Mouse (Mus musculus) duodenum, adult 2 months (tissue): ENCODE data around the gene Gm17409. TPM values are rescaled to one million over a fixed set of nuclear protein-coding genes. Genes with fewer than 3 reads are reported as not detected.

Source experiments
- polyA plus RNA-seq: library from polyadenylated mRNA; depleted of rRNA; stranded (reverse); fragments of >200 nt; gene quantifications from 2 replicates; pipeline ENCODE4 v1.2.3, GENCODE M21; 2012; ENCODE audit warnings: low replicate concordance; rRNA removed

The Gm17409 gene
- polyA plus RNA-seq, result not detected in 2 replicates

DNA sequence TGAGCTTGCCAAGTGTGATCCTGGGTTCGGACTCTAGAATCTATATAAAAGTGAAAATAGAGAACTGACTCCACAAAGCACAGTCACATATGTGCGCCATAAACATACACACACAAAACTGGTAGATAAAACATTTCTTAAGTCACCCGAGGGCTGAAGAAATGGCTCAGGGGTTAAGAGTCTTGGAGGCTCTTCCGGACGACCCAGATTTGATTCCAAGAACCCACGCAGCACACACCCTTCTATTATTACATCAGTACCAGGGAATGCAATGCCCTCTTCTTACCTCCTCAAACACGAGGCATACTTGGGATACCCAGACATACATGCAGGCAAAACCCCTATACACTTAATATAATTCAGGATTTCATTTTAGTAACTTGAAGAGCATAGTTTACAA, at the start of gene Gm17409:
Gm17409 (plus strand) TSS at position 301 of the 400 bp plus-strand sequence.

Other genes starting within 250 kb of the Gm17409 start
- 0.20 TPM in 2 replicates for gene Acvr1c, start 112.2 kb upstream of the Gm17409 start, polyA plus RNA-seq
- gene Acvr1, start 97.0 kb downstream of the Gm17409 start, polyA plus RNA-seq, result 2.1 TPM in 2 replicates
- 4.1 and 4.6 TPM in 2 replicates for gene Upp2, start 97.2 kb downstream of the Gm17409 start, polyA plus RNA-seq